Mouse (Mus musculus): ENCODE data around the gene Baat. TPM values are rescaled to one million over a fixed set of nuclear protein-coding genes. Genes with fewer than 3 reads are reported as not detected.
A peak's percentile ranks its signal among the peaks of the same experiment; 100 is the strongest.

Gene Baat
- 0.10 TPM in 1 of 2 replicates, not detected in the other for polyA plus RNA-seq (2014; fragmentation: Nextera tagmentation; extraction: Ambion mirVana)

GRCm38 (mm10) chr4:49506386-49506785, at the start of gene Baat:
Gene Baat (minus strand): TSS chr4:49506557.
- 43% methylated on average over 3 of the region's 3 CpGs for WGBS (ENCODE audit: insufficient replicate concordance)
- Histone ChIP-seq H3K36me3 (ENCODE audit: control insufficient read depth, insufficient read depth, low read length) (no peaks in the 10 kb centered on the region), H3K4me3 (ENCODE audit: low read depth, low read length) (no peak within 1 kb of the TSS), H3K27me3 (ENCODE audit: control insufficient read depth, insufficient read depth, low read length) (no peaks in the 10 kb centered on the region), H3K4me2 (no peak within 1 kb of the TSS), H3K27ac (ENCODE audit: low read depth, low read length) (no peak within 1 kb of the TSS), H3K4me1 (ENCODE audit: control insufficient read depth, insufficient read depth, low read length) (no peaks in the 10 kb centered on the region), H3K9me3 (replicated peaks; ENCODE audit: control insufficient read depth, low read length) (no peaks in the 10 kb centered on the region), H3K9ac (ENCODE audit: low read depth, low read length) (no peak within 1 kb of the TSS)
- no peak for ATAC-seq (replicated peaks; ENCODE audit: insufficient number of reproducible peaks, low FRiP score, low TSS enrichment)

GRCm38 (mm10) chr4:49553380-49553779, 47.0 kb upstream of the Baat start:
- WGBS (ENCODE audit: insufficient replicate concordance) = 78% methylated on average over 5 of the region's 5 CpGs
- Histone ChIP-seq H3K4me3 (ENCODE audit: low read depth, low read length) (no peak overlapping the region), H3K4me1 (ENCODE audit: control insufficient read depth, insufficient read depth, low read length) (no peaks in the 10 kb centered on the region), H3K27me3 (ENCODE audit: control insufficient read depth, insufficient read depth, low read length) (no peaks in the 10 kb centered on the region), H3K36me3 (ENCODE audit: control insufficient read depth, insufficient read depth, low read length) (no peaks in the 10 kb centered on the region), H3K27ac (ENCODE audit: low read depth, low read length) (no peak overlapping the region), H3K9me3 (replicated peaks; ENCODE audit: control insufficient read depth, low read length) (no peaks in the 10 kb centered on the region), H3K4me2 (no peak overlapping the region), H3K9ac (ENCODE audit: low read depth, low read length) (no peak overlapping the region)
- no peak for ATAC-seq (replicated peaks; ENCODE audit: insufficient number of reproducible peaks, low FRiP score, low TSS enrichment)

- H3K36me3 ChIP-seq (ENCODE audit: control insufficient read depth, insufficient read depth, low read length) = no peaks in the 10 kb centered on the region
- no peak within 1 kb of the TSS for H3K4me2 ChIP-seq
- no peak within 1 kb of the TSS for H3K9ac ChIP-seq (ENCODE audit: low read depth, low read length)
- 40% methylated on average over 3 of the region's 3 CpGs for WGBS (ENCODE audit: insufficient replicate concordance)
- no peaks in the 10 kb centered on the region for H3K4me1 ChIP-seq (ENCODE audit: control insufficient read depth, insufficient read depth, low read length)
- ATAC-seq (replicated peaks; ENCODE audit: insufficient number of reproducible peaks, low FRiP score, low TSS enrichment) = no peak
- no peak within 1 kb of the TSS for H3K4me3 ChIP-seq (ENCODE audit: low read depth, low read length)
- H3K9me3 ChIP-seq (replicated peaks; ENCODE audit: control insufficient read depth, low read length) = no peaks in the 10 kb centered on the region
- no peak within 1 kb of the TSS for H3K27ac ChIP-seq (ENCODE audit: low read depth, low read length)
- H3K27me3 ChIP-seq (ENCODE audit: control insufficient read depth, insufficient read depth, low read length) = no peaks in the 10 kb centered on the region
Measured at GRCm38 (mm10) chr4:49549383-49549782, 43.0 kb upstream of the Baat start, which contains the start of gene Aldob. Gene Aldob (minus strand): TSS chr4:49549546.

GRCm38 (mm10) chr4:49547544-49548219, 41.3 kb upstream of the Baat start:
- ATAC-seq (replicated peaks; ENCODE audit: insufficient number of reproducible peaks, low FRiP score, low TSS enrichment) = no peak
- no peaks in the 10 kb centered on the region for H3K9me3 ChIP-seq (replicated peaks; ENCODE audit: control insufficient read depth, low read length)
- H3K4me3 ChIP-seq (ENCODE audit: low read depth, low read length) = no peak overlapping the region
- H3K27me3 ChIP-seq (ENCODE audit: control insufficient read depth, insufficient read depth, low read length) = no peaks in the 10 kb centered on the region
- no peak overlapping the region for H3K9ac ChIP-seq (ENCODE audit: low read depth, low read length)
- no peaks in the 10 kb centered on the region for H3K36me3 ChIP-seq (ENCODE audit: control insufficient read depth, insufficient read depth, low read length)
- H3K4me1 ChIP-seq (ENCODE audit: control insufficient read depth, insufficient read depth, low read length) = no peaks in the 10 kb centered on the region
- WGBS (ENCODE audit: insufficient replicate concordance) = 76% methylated on average over 7 of the region's 7 CpGs
- H3K27ac ChIP-seq (ENCODE audit: low read depth, low read length) = no peak overlapping the region
- H3K4me2 ChIP-seq = no peak overlapping the region

- Histone ChIP-seq H3K4me2 (no peak overlapping the region), H3K27ac (ENCODE audit: low read depth, low read length) (no peak overlapping the region), H3K36me3 (ENCODE audit: control insufficient read depth, insufficient read depth, low read length) (no peaks in the 10 kb centered on the region), H3K4me3 (ENCODE audit: low read depth, low read length) (no peak overlapping the region), H3K9ac (ENCODE audit: low read depth, low read length) (no peak overlapping the region), H3K27me3 (ENCODE audit: control insufficient read depth, insufficient read depth, low read length) (no peaks in the 10 kb centered on the region), H3K4me1 (ENCODE audit: control insufficient read depth, insufficient read depth, low read length) (no peaks in the 10 kb centered on the region), H3K9me3 (replicated peaks; ENCODE audit: control insufficient read depth, low read length) (no peaks in the 10 kb centered on the region)
- WGBS (ENCODE audit: insufficient replicate concordance) = 69% methylated on average over 6 of the region's 6 CpGs
- no peak for ATAC-seq (replicated peaks; ENCODE audit: insufficient number of reproducible peaks, low FRiP score, low TSS enrichment)
Measured at GRCm38 (mm10) chr4:49546873-49547543, 40.7 kb upstream of the Baat start.

GRCm38 (mm10) chr4:49546026-49546425, 39.7 kb upstream of the Baat start:
- 85% methylated on average over 2 of the region's 2 CpGs for WGBS (ENCODE audit: insufficient replicate concordance)

GRCm38 (mm10) chr4:49540966-49541365, 34.6 kb upstream of the Baat start:
- no peaks in the 10 kb centered on the region for H3K9me3 ChIP-seq (replicated peaks; ENCODE audit: control insufficient read depth, low read length)
- no peaks in the 10 kb centered on the region for H3K4me1 ChIP-seq (ENCODE audit: control insufficient read depth, insufficient read depth, low read length)
- no peak overlapping the region for H3K9ac ChIP-seq (ENCODE audit: low read depth, low read length)
- H3K36me3 ChIP-seq (ENCODE audit: control insufficient read depth, insufficient read depth, low read length) = no peaks in the 10 kb centered on the region
- no peaks in the 10 kb centered on the region for H3K27me3 ChIP-seq (ENCODE audit: control insufficient read depth, insufficient read depth, low read length)
- no peak overlapping the region for H3K27ac ChIP-seq (ENCODE audit: low read depth, low read length)
- 42% methylated on average over 3 of the region's 3 CpGs for WGBS (ENCODE audit: insufficient replicate concordance)
- no peak for ATAC-seq (replicated peaks; ENCODE audit: insufficient number of reproducible peaks, low FRiP score, low TSS enrichment)
- no peak overlapping the region for H3K4me2 ChIP-seq
- H3K4me3 ChIP-seq (ENCODE audit: low read depth, low read length) = no peak overlapping the region

More at GRCm38 (mm10) chr4:49546026-49546425, 39.7 kb upstream of the Baat start:
- no peaks in the 10 kb centered on the region for H3K27me3 ChIP-seq (ENCODE audit: control insufficient read depth, insufficient read depth, low read length)
- no peak overlapping the region for H3K9ac ChIP-seq (ENCODE audit: low read depth, low read length)
- H3K4me3 ChIP-seq (ENCODE audit: low read depth, low read length) = no peak overlapping the region
- H3K36me3 ChIP-seq (ENCODE audit: control insufficient read depth, insufficient read depth, low read length) = no peaks in the 10 kb centered on the region
- no peaks in the 10 kb centered on the region for H3K4me1 ChIP-seq (ENCODE audit: control insufficient read depth, insufficient read depth, low read length)
- no peaks in the 10 kb centered on the region for H3K9me3 ChIP-seq (replicated peaks; ENCODE audit: control insufficient read depth, low read length)
- no peak overlapping the region for H3K27ac ChIP-seq (ENCODE audit: low read depth, low read length)
- no peak overlapping the region for H3K4me2 ChIP-seq
- no peak for ATAC-seq (replicated peaks; ENCODE audit: insufficient number of reproducible peaks, low FRiP score, low TSS enrichment)

- WGBS (ENCODE audit: insufficient replicate concordance) = 54% methylated on average over 6 of the region's 6 CpGs
- no peaks in the 10 kb centered on the region for H3K27me3 ChIP-seq (ENCODE audit: control insufficient read depth, insufficient read depth, low read length)
- no peak overlapping the region for H3K27ac ChIP-seq (ENCODE audit: low read depth, low read length)
- H3K9ac ChIP-seq (ENCODE audit: low read depth, low read length) = no peak overlapping the region
- no peaks in the 10 kb centered on the region for H3K36me3 ChIP-seq (ENCODE audit: control insufficient read depth, insufficient read depth, low read length)
- H3K9me3 ChIP-seq (replicated peaks; ENCODE audit: control insufficient read depth, low read length) = no peaks in the 10 kb centered on the region
- no peaks in the 10 kb centered on the region for H3K4me1 ChIP-seq (ENCODE audit: control insufficient read depth, insufficient read depth, low read length)
- ATAC-seq (replicated peaks; ENCODE audit: insufficient number of reproducible peaks, low FRiP score, low TSS enrichment) = 0 out of 2 replicates have a peak, but pooled peaks have one; percentile 31
- H3K4me2 ChIP-seq = no peak overlapping the region
- no peak overlapping the region for H3K4me3 ChIP-seq (ENCODE audit: low read depth, low read length)
Measured at GRCm38 (mm10) chr4:49539665-49540064, 33.3 kb upstream of the Baat start.

Measured in heart, embryonic 11.5 days (tissue).